Mouse (Mus musculus): ENCODE measurements around the gene Bfsp2. TPM values are rescaled to one million over a fixed set of nuclear protein-coding genes. Genes with fewer than 3 reads are reported as not detected.

Gene Bfsp2
- polyA plus RNA-seq, 1 experiment, result 1.4 TPM

GRCm38 (mm10) chr9:103512257-103512656 lies 32.0 kb upstream of the Bfsp2 start:
- TF ChIP-seq CTCF (IDR thresholded peaks at IDR 0.05; ENCODE audit: borderline replicate concordance, control insufficient read depth, extremely low read depth, insufficient read depth, low read length, poor library complexity), result no peak
- no peak for TF ChIP-seq POLR2A (IDR thresholded peaks at IDR 0.05; ENCODE audit: control insufficient read depth, extremely low read depth, insufficient read depth, low read length, poor library complexity)
- WGBS, result 92% methylated on average over 6 of the region's 6 CpGs
- H3K27me3 ChIP-seq (ENCODE audit: control insufficient read depth, insufficient read depth, low read length), result no peaks in the 10 kb centered on the region
- H3K36me3 ChIP-seq (ENCODE audit: control insufficient read depth, insufficient read depth, low read length), result no peaks in the 10 kb centered on the region
- no peak overlapping the region for H3K27ac ChIP-seq (ENCODE audit: control insufficient read depth, insufficient read depth, low read length)
- DNase-seq, result no peak
- H3K4me3 ChIP-seq (ENCODE audit: control insufficient read depth, insufficient read depth, low read length), result no peak overlapping the region
- H3K4me1 ChIP-seq (replicated peaks; ENCODE audit: control insufficient read depth, insufficient read depth, low read length), result no peaks in the 10 kb centered on the region; the same call in 1 of the 2 replicates

DNA sequence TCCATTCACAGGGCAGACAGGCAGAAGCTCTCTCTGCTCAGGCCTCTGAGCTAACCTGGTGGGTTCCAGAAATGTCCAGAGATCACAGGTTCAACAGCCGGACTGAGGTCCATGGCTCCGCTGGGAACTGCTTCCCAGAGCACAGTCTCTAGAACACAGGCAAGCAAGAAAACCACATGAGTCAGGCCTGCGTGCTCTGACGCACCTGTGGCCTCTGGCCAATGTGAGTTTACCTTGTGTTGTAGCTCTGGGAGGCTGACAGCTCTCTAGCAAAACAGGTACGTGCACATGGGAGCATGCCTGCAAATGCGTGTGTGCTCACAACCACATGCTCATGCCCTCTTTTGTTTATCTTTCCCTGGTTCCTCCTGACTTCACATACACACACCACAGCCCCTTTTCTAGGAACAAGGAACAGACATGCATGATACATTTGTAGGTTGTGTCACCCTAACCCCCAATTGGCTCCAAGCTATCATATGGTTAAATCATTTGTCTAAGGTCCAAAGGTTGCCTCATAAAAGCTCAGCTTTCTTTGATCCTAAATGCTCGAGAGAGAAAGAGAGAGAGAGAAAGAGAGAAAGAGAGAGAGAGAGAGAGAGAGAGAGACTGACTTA lies 26.9 kb upstream of the Bfsp2 start:
- Histone ChIP-seq H3K27me3 (ENCODE audit: control insufficient read depth, insufficient read depth, low read length) (no peaks in the 10 kb centered on the region), H3K27ac (ENCODE audit: control insufficient read depth, insufficient read depth, low read length) (no peak overlapping the region), H3K36me3 (ENCODE audit: control insufficient read depth, insufficient read depth, low read length) (no peaks in the 10 kb centered on the region), H3K4me1 (replicated peaks; ENCODE audit: control insufficient read depth, insufficient read depth, low read length) (peaks cover 1% of the 10 kb centered on the region), H3K4me3 (ENCODE audit: control insufficient read depth, insufficient read depth, low read length) (no peak overlapping the region)
- no peak for TF ChIP-seq CTCF (IDR thresholded peaks at IDR 0.05; ENCODE audit: borderline replicate concordance, control insufficient read depth, extremely low read depth, insufficient read depth, low read length, poor library complexity)
- no peak for TF ChIP-seq POLR2A (IDR thresholded peaks at IDR 0.05; ENCODE audit: control insufficient read depth, extremely low read depth, insufficient read depth, low read length, poor library complexity)
- WGBS, result 33% methylated on average over 7 of the region's 7 CpGs
- DNase-seq, result no peak

DNA sequence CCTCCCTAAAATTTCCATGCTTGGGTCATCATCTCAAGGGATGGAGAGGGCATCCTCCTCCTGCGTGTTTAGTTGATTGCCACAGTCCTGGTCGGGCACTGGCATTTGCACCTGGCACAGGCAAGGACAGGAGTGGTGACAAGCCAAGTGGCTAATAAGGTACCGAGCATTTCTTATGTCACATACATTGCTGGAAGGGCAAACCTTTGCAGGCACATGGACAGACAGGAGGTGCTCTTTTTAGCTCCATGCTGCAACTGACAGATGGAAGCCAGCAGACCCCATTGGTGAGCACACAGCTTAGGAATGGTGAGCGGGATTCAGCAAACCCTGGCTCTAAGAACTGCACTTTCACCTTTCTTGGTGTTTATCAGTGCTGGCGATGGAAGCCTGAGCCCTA lies 24.8 kb upstream of the Bfsp2 start:
- no peaks in the 10 kb centered on the region for H3K27me3 ChIP-seq (ENCODE audit: control insufficient read depth, insufficient read depth, low read length)
- WGBS, result 95% methylated on average over 5 of the region's 5 CpGs
- H3K4me3 ChIP-seq (ENCODE audit: control insufficient read depth, insufficient read depth, low read length), result no peak overlapping the region
- H3K27ac ChIP-seq (ENCODE audit: control insufficient read depth, insufficient read depth, low read length), result no peak overlapping the region
- H3K4me1 ChIP-seq (replicated peaks; ENCODE audit: control insufficient read depth, insufficient read depth, low read length), result peaks cover 11% of the 10 kb centered on the region
- DNase-seq, result no peak
- TF ChIP-seq POLR2A (IDR thresholded peaks at IDR 0.05; ENCODE audit: control insufficient read depth, extremely low read depth, insufficient read depth, low read length, poor library complexity) (no peak), CTCF (IDR thresholded peaks at IDR 0.05; ENCODE audit: borderline replicate concordance, control insufficient read depth, extremely low read depth, insufficient read depth, low read length, poor library complexity) (no peak)
- H3K36me3 ChIP-seq (ENCODE audit: control insufficient read depth, insufficient read depth, low read length), result no peaks in the 10 kb centered on the region

GRCm38 (mm10) chr9:103504646-103505045 lies 24.4 kb upstream of the Bfsp2 start:
- no peak for DNase-seq
- TF ChIP-seq CTCF (IDR thresholded peaks at IDR 0.05; ENCODE audit: borderline replicate concordance, control insufficient read depth, extremely low read depth, insufficient read depth, low read length, poor library complexity), result no peak
- TF ChIP-seq POLR2A (IDR thresholded peaks at IDR 0.05; ENCODE audit: control insufficient read depth, extremely low read depth, insufficient read depth, low read length, poor library complexity), result no peak
- peaks cover 11% of the 10 kb centered on the region for H3K4me1 ChIP-seq (replicated peaks; ENCODE audit: control insufficient read depth, insufficient read depth, low read length)
- WGBS, result 93% methylated on average over 1 of the region's 1 CpGs
- no peaks in the 10 kb centered on the region for H3K36me3 ChIP-seq (ENCODE audit: control insufficient read depth, insufficient read depth, low read length)
- no peaks in the 10 kb centered on the region for H3K27me3 ChIP-seq (ENCODE audit: control insufficient read depth, insufficient read depth, low read length)
- H3K4me3 ChIP-seq (ENCODE audit: control insufficient read depth, insufficient read depth, low read length), result no peak overlapping the region
- H3K27ac ChIP-seq (ENCODE audit: control insufficient read depth, insufficient read depth, low read length), result no peak overlapping the region

- H3K27ac ChIP-seq (ENCODE audit: control insufficient read depth, insufficient read depth, low read length), result no peak overlapping the region
- no peak for DNase-seq
- H3K4me3 ChIP-seq (ENCODE audit: control insufficient read depth, insufficient read depth, low read length), result no peak overlapping the region
- peaks cover 11% of the 10 kb centered on the region for H3K4me1 ChIP-seq (replicated peaks; ENCODE audit: control insufficient read depth, insufficient read depth, low read length)
- WGBS, result 56% methylated on average over 3 of the region's 3 CpGs
- H3K27me3 ChIP-seq (ENCODE audit: control insufficient read depth, insufficient read depth, low read length), result no peaks in the 10 kb centered on the region
- no peak for TF ChIP-seq CTCF (IDR thresholded peaks at IDR 0.05; ENCODE audit: borderline replicate concordance, control insufficient read depth, extremely low read depth, insufficient read depth, low read length, poor library complexity)
- no peak for TF ChIP-seq POLR2A (IDR thresholded peaks at IDR 0.05; ENCODE audit: control insufficient read depth, extremely low read depth, insufficient read depth, low read length, poor library complexity)
- no peaks in the 10 kb centered on the region for H3K36me3 ChIP-seq (ENCODE audit: control insufficient read depth, insufficient read depth, low read length)
Observed at GRCm38 (mm10) chr9:103503586-103504298, 23.5 kb upstream of the Bfsp2 start.

GRCm38 (mm10) chr9:103502655-103503054 lies 22.4 kb upstream of the Bfsp2 start:
- TF ChIP-seq CTCF (IDR thresholded peaks at IDR 0.05; ENCODE audit: borderline replicate concordance, control insufficient read depth, extremely low read depth, insufficient read depth, low read length, poor library complexity) (no peak), POLR2A (IDR thresholded peaks at IDR 0.05; ENCODE audit: control insufficient read depth, extremely low read depth, insufficient read depth, low read length, poor library complexity) (no peak)
- Histone ChIP-seq H3K36me3 (ENCODE audit: control insufficient read depth, insufficient read depth, low read length) (no peaks in the 10 kb centered on the region), H3K27me3 (ENCODE audit: control insufficient read depth, insufficient read depth, low read length) (no peaks in the 10 kb centered on the region), H3K4me3 (ENCODE audit: control insufficient read depth, insufficient read depth, low read length) (no peak overlapping the region), H3K27ac (ENCODE audit: control insufficient read depth, insufficient read depth, low read length) (no peak overlapping the region), H3K4me1 (replicated peaks; ENCODE audit: control insufficient read depth, insufficient read depth, low read length) (peaks cover 11% of the 10 kb centered on the region)
- WGBS, result 94% methylated on average over 2 of the region's 2 CpGs
- no peak for DNase-seq
